Mouse (Mus musculus) layer of hippocampus, adult 11-12 months (tissue): ENCODE results near the gene Ubiad1.

Experiments used
- DNase-seq: peaks from one replicate; pipeline ENCODE4 v3.0.0; 2022; ENCODE audit warnings: low spot score

The Ubiad1 gene

DNA sequence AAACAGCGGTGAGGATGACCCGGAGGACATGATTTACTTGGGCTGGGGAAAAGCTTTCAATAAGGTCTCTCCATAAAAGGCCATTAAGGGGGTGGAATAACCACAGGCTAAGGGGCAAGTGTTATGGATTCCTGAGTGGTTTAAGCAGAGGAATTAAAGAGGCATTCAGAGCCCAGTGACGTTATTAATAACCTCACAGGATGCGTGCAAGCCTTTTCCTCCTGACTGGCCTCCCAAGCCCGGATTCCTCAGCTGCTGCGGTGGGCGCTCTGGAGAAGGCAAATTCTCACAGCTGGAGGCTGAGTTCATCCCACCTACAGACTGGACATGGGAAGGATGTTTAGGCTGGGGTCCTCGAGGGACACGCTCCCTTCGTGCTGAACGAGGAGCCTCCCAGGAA is 39.8 kb downstream of the Ubiad1 start:
- no peak for DNase-seq

DNA sequence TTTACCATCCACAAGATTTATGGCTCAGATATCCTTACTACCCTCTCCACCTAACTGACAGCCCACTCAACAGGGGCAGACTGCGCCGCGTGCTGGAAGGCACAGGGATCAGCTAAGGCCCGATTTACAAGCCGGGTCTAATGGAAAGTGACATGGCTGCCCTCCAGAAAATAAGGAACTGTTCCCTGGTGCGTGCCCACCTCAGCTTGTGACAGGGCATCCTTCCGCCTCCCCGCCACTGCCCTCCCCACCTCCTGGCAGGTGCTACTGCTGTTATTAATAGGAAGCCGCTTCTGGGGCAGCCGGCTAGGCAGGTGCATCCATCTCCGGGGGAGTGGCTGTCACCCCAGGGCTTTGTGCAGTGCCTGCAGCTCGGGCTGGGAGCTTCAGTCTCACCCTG is 41.2 kb downstream of the Ubiad1 start:
- no peak for DNase-seq

DNA sequence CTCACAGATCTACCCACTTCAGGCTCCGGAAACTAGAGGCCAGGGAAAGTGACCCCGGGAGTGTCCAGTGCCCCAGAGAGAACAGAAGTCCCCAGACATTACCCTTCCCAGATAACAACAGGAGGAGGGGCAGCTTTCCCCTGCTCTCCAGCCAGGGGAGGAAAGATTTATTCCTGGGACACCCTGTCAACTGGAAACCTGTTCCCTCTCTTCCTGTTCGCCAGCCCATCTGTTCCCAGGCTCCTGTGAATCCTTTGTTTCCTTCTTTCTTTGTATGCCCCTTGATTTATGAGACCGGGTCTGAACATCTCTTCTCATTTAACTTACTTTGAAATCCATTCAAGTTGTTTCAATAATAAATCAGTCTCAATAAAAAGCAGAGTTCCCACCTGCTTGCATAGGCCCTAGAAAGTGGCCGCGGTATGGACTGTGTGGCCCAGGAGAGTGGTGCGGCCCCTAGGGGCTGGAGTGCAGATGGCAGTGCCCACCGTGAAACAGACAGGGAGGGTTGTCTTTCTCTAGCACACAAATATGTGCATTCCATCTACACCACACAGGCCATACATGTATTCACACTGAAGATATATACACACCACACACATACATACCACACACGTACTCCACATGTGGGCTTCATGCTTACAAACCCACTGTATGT is 45.0 kb downstream of the Ubiad1 start:
- DNase-seq = no peak

DNA sequence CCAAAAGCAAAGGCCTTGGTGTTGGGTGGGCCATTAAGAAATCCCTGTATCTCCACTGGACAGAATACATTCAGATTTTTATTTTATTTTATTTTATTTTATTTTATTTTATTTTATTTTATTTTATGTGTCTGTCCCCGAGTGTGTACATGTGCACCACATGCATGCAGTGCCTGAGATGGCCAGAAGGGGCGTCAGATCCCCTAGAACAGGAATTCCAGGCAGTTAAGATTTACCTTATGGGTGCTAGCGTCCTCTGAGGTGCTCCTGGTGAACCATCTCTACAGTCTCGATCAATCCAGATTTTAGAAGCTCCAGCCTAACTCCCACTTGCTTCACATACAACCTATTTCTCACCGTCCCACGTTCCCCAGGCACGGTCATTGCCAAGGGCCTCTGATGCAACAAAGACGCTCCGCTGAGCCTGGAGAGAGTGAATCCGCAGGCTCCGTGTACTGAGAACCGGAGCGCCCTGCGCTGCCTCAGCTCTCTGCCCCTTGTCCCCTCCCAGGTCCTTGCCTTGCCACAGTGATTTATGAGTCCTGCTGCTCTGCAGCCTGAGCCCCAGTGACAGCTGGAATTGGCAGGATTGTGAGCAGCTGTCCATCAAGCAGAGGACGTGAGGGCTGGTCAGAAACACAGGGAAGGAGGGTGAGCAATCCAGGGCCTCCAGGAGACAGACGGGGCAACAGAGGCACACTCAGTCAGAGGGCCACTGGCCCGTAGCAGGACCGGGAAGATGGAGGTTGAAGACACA is 46.9 kb downstream of the Ubiad1 start:
- DNase-seq = no peak

DNA sequence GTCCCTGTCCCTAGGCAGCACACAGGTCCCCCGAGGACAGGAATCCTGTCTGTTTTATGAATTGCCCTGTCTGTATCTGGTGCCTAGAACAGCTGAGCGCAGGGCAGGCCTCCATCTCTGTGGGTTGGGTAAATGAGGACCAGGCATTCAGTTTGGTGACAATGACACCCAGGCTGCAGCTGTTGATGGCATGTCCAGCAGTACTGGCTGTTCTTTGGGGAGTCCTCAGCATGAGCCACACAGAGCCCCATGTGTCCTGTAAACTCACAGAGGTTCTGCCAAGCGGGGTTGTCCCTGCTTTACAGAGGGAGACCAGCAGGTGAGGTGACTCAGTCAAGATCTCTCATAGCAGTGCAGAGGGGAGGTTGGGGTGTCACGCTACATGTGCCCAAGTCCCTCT is 47.5 kb downstream of the Ubiad1 start:
- peak; percentile 41 for DNase-seq

DNA sequence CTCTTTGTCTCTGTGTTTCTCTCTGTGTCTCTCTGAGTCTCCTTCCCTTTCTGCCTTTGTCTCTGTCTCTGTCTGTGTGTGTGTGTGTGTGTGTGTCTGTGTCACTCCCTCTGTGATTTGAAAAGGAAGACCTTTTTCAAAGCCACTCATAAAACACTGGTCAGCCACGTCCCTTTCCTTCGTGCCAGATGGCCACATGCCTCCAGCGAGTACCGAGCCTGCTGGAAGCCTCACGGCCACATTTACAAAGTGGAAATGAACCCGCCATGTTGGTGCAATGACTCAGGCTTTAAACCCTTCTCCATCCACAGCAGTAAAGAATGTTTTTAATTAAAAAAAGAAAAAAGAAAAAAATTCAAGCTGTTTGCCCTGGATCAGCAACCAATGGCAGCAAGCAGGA is 48.7 kb downstream of the Ubiad1 start:
- DNase-seq = no peak

DNA sequence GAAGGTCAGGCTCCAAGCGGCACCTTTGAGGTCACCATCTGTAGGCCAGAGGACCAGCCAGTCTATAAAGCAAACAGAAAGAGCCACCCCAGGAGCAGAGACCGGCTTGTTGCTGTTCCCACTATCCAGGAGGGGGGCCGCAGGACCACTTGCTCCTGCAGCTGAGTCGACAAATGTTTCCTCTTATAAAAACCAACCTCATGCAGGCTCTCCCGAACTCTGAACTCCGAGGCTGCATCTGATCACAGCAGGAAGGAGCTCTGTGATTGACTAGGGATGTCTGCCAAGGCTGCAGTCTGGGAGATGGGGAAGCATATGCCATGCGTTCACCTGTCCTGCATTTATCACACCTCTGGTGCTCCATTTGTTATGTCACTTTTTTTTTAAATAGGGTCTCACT is 49.4 kb downstream of the Ubiad1 start:
- no peak for DNase-seq

DNA sequence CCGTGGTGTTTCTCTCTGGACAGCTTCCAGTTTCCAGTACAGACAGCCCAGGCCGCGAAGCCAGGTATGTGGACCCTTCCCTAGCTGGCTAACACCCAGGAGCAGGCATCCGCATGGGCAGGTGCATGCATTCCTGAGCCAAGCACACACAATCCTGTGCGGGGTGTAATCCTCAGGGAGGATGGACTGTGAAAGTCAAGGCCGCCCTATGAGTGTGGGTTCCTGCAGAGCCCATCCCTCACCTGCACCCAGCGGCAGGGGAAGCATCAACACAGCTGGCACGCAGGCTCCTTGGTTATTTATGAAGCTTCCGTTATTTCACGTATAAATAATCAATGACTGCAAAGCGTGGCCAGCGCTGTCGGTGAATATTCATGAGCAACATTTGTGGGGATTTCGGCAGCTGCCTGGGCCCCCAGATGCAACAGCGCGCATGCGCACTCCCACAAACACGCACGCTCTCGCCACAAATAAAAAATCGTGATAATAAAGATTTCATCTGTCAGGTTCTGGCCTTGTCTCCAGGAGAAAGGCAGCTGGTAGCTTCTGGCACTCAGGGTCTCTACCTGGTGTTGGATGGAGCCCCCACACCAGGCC is 52.8 kb downstream of the Ubiad1 start:
- no peak for DNase-seq

DNA sequence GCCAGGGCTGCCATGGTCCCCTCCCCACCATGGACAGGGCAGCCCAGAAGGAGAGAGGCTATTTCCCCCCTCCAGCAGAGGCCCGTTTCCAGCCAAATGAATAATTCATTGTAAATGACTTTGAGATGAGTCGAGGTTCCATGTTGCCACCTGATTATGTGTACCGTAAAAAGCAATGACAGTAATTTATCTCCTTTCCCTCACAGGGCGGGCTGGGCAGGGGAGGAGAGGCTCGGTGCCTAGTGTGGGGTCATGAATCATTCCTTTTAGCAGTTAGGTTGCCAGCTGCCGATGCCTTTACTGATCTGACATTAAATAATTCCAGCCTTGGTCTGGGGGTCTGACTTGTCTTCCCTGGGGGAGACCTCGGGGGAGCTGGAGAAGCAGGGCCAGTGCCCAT is 54.9 kb downstream of the Ubiad1 start:
- no peak for DNase-seq

DNA sequence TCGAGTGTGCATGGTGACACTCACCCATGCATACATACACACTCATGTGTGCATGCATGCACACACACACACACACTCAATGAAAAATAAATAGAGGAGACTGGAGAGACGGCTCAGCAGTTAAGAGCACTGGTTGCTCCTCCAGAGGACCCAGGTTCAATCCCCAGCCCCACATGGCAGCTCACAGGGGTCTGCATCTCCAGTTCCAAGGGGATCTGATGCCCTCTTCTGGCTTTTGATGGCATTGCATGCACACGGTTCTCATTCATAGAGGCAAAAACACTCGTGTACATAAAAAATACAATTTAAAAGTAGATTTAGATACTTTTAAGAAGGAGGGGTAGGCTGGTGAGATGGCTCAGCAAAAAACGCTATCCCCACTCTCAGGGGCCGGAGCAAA is 55.5 kb downstream of the Ubiad1 start:
- DNase-seq = no peak

DNA sequence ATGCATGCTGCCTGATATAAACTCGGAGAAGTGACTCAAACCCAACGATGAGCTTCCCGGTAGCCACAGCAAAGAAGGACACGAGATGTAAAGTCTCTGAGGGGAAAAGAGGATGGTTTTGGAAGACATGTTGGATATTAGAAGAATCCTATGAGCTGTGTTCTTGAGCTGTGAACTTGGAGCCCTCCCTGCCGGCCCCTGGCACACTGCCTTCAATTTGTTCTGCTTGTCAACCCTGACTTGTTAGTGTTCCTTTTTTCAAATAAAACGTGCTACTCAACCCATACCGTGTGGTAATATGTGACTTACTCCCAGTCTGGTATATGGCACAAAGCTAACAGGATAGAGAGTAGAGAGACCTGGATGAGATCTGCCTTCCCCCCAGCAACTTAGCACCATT is 59.3 kb downstream of the Ubiad1 start:
- DNase-seq = no peak
